Mouse (Mus musculus) forebrain, embryonic 10.5 days (tissue): ENCODE results near the gene Rpap1. TPM values are rescaled to one million over a fixed set of nuclear protein-coding genes. Genes with fewer than 3 reads are reported as not detected.
"Not testable (repeated sequence)": the region's sequence is repeated elsewhere in the genome, so short reads cannot be mapped to it uniquely, and the experiment has no call there.

Source experiments
- DNase-seq: peaks from one replicate; pipeline ENCODE4 v3.0.0-alpha.2; 2017; ENCODE audit warnings: low spot score; ENCODE audit errors: extremely low spot score
- H3K27ac ChIP-seq: fragments of 300-500 bp; sonication (generic); 2 replicates; pipeline ENCODE4 v1.5.1; 2016; ENCODE audit warnings: mild to moderate bottlenecking
- H3K27me3 ChIP-seq: fragments of 300-500 bp; sonication (generic); 2 replicates; pipeline ENCODE4 v1.6.1; 2016; ENCODE audit warnings: mild to moderate bottlenecking; ENCODE audit not compliant: poor library complexity, severe bottlenecking
- H3K36me3 ChIP-seq: fragments of 300-500 bp; sonication (generic); replicated peaks from 2 replicates; pipeline ENCODE4 v1.6.1; 2016; ENCODE audit warnings: mild to moderate bottlenecking, moderate library complexity
- H3K4me1 ChIP-seq: fragments of 300-500 bp; sonication (generic); 2 replicates; pipeline ENCODE4 v1.6.1; 2016
- H3K4me3 ChIP-seq: fragments of 300-500 bp; sonication (generic); 2 replicates; pipeline ENCODE4 v1.5.1; 2016; ENCODE audit warnings: mild to moderate bottlenecking, moderate library complexity
- H3K9me3 ChIP-seq: fragments of 300-500 bp; sonication (generic); 2 replicates; pipeline ENCODE4 v1.6.1; 2016; ENCODE audit warnings: mild to moderate bottlenecking, moderate library complexity
- WGBS: fragments of 180-500 bp; shearing (Covaris S2); methylation state at CpG from one replicate; pipeline ENCODE4 v1.1.7; 2016; 5-methylcytosine and 5-hydroxymethylcytosine counted together
- polyA plus RNA-seq: library from polyadenylated mRNA; unstranded; fragments of >200 nt; fragmentation: Nextera tagmentation; extraction: Ambion mirVana; gene quantifications from 2 replicates; pipeline ENCODE4 v1.2.1, GENCODE M21; 2016

Rpap1 gene
- polyA plus RNA-seq, 1 experiment from 2014 or later = 43.5 TPM

- H3K4me1 ChIP-seq = peaks cover 50% of the 10 kb centered on the region
- H3K27ac ChIP-seq = peak overlapping the region; percentile 90; the same call in 1 of the 2 replicates
- no peaks in the 10 kb centered on the region for H3K9me3 ChIP-seq
- DNase-seq = no peak
- H3K36me3 ChIP-seq = no peaks in the 10 kb centered on the region
- H3K27me3 ChIP-seq = peaks cover 93% of the 10 kb centered on the region
- WGBS = 9% methylated on average over 23 of the region's 31 CpGs
- H3K4me3 ChIP-seq = peak overlapping the region; percentile 68
These were observed 44.0 kb downstream of the Rpap1 start for GRCm38 (mm10) chr2:119743176-119743807.

- WGBS = under 1% methylated on average over 70 of the region's 70 CpGs
- Histone ChIP-seq H3K4me3 (peak overlapping the region; percentile 68), H3K36me3 (no peaks in the 10 kb centered on the region), H3K27ac (peak overlapping the region; percentile 90), H3K27me3 (peaks cover 92% of the 10 kb centered on the region), H3K9me3 (no peaks in the 10 kb centered on the region), H3K4me1 (peaks cover 50% of the 10 kb centered on the region)
- peak; percentile 58 for DNase-seq
These were observed 44.7 kb downstream of the Rpap1 start for GRCm38 (mm10) chr2:119742461-119743175.

GRCm38 (mm10) chr2:119741581-119742411, 45.5 kb downstream of the Rpap1 start, which contains the start of gene Itpka:
Gene Itpka, plus strand, starts transcription at chr2:119742337.
- Histone ChIP-seq H3K9me3 (no peaks in the 10 kb centered on the region), H3K4me3 (peak within 1 kb of the TSS; percentile 68), H3K27me3 (peaks cover 92% of the 10 kb centered on the region), H3K27ac (peak within 1 kb of the TSS; percentile 90), H3K36me3 (no peaks in the 10 kb centered on the region), H3K4me1 (peaks cover 56% of the 10 kb centered on the region)
- under 1% methylated on average over 49 of the region's 53 CpGs for WGBS
- DNase-seq = peak; percentile 80

DNA sequence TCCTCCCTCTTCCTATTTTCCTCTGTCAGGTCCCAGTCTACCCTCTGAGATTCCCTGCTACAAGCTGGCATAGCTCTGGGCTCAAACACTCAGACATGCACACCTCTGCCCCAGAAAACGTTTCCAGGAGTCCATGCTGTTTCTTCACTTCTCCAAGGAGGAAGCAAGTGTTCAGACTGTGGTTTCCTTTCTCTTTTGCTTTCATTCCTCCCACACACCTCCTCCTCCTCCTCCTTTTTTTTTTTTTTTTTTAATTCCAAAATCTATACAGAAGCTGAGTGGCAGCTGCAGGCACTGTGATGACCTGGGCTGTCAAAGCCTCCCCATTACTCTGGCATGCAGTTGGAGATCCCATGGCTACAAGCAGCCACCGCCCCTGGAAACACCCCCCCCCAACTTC, 46.8 kb downstream of the Rpap1 start:
- H3K4me3 ChIP-seq = peak overlapping the region; percentile 68; the same call in 1 of the 2 replicates
- no peaks in the 10 kb centered on the region for H3K9me3 ChIP-seq
- peaks cover 56% of the 10 kb centered on the region for H3K4me1 ChIP-seq
- peak overlapping the region; percentile 90; the same call in 1 of the 2 replicates for H3K27ac ChIP-seq
- WGBS = 15% methylated on average over 2 of the region's 2 CpGs
- DNase-seq = no peak
- H3K36me3 ChIP-seq = peaks cover 6% of the 10 kb centered on the region
- H3K27me3 ChIP-seq = peaks cover 87% of the 10 kb centered on the region

GRCm38 (mm10) chr2:119737124-119737523, 50.2 kb downstream of the Rpap1 start:
- Histone ChIP-seq H3K27me3 (peaks cover 54% of the 10 kb centered on the region), H3K27ac (no peak overlapping the region), H3K9me3 (no peaks in the 10 kb centered on the region), H3K36me3 (peaks cover 40% of the 10 kb centered on the region), H3K4me1 (peaks cover 25% of the 10 kb centered on the region), H3K4me3 (no peak overlapping the region)
- DNase-seq = no peak
- WGBS = 24% methylated on average over 12 of the region's 12 CpGs

GRCm38 (mm10) chr2:119730735-119731134, 56.6 kb downstream of the Rpap1 start:
- no peak for DNase-seq
- no peaks in the 10 kb centered on the region for H3K9me3 ChIP-seq
- H3K27me3 ChIP-seq = peaks cover 3% of the 10 kb centered on the region; the same call in 1 of the 2 replicates
- H3K36me3 ChIP-seq = peaks cover 99% of the 10 kb centered on the region
- no peak overlapping the region for H3K27ac ChIP-seq
- no peak overlapping the region for H3K4me3 ChIP-seq
- 94% methylated on average over 4 of the region's 4 CpGs for WGBS
- H3K4me1 ChIP-seq = no peaks in the 10 kb centered on the region

DNA sequence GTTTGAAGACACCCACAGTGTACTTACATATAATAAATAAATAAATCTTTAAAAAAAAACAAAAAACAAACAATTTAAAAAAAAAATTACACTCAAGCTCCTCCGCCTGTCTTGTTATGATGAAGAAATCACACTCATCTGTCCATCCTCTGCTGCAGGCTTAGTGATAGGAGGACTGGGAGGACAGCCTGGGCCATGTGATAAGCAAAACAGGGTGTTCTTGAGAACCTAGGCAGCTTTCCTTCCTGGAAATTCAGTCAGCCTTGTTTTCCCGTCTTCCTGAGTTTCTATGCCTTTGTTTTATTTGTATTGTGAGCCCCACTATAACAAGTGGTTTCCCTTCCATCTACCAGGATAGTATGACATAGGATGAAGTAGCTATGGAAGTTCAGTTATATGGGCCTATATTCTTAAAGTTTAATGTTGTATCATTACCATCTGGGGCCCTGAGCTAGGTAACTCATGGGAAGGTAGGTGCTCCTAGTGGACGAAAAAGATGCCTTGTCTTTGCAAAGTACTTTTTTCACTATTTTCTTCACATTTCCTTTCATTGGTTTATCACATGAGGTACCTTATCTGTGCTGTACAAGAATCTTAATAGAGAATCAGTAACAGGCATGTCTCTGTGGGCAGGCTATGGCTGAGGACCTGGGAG, 59.4 kb downstream of the Rpap1 start:
- Histone ChIP-seq H3K36me3 (peaks cover 96% of the 10 kb centered on the region), H3K4me3 (no peak overlapping the region), H3K9me3 (no peaks in the 10 kb centered on the region), H3K4me1 (no peaks in the 10 kb centered on the region), H3K27me3 (no peaks in the 10 kb centered on the region), H3K27ac (no peak overlapping the region)
- 90% methylated on average over 3 of the region's 3 CpGs for WGBS
- no peak for DNase-seq

DNA sequence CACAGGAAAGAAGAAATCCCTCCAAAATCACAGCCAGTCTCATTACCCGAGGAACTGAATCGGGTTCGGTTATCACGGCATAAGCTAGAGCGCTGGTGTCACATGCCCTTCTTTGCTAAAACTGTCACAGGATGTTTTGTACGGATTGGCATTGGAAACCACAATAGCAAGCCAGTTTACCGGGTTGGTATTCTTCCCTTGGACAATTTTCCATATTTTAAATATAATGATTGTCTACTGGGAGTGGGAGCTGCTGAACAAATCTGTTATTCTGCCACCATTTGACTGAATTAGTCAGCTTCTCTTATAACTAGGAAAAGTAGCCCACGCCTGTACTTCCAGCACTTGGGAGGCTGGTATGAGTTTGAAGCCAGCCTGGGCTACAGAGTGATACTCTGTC, 66.3 kb downstream of the Rpap1 start:
- Histone ChIP-seq H3K36me3 (peaks cover 95% of the 10 kb centered on the region), H3K4me1 (no peaks in the 10 kb centered on the region), H3K27me3 (no peaks in the 10 kb centered on the region), H3K27ac (no peak overlapping the region), H3K9me3 (no peaks in the 10 kb centered on the region), H3K4me3 (no peak overlapping the region)
- no peak for DNase-seq
- 96% methylated on average over 8 of the region's 8 CpGs for WGBS

- H3K27me3 ChIP-seq, H3K4me1 ChIP-seq, DNase-seq, H3K27ac ChIP-seq, H3K4me3 ChIP-seq, H3K9me3 ChIP-seq: not testable (repeated sequence)
- peaks cover 96% of the 10 kb centered on the region for H3K36me3 ChIP-seq
- 92% methylated on average over 2 of the region's 2 CpGs for WGBS
These were observed 71.5 kb downstream of the Rpap1 start for GRCm38 (mm10) chr2:119715868-119716267.

Other genes starting within 250 kb of the Rpap1 start
- 0.73 and 0.82 TPM in 2 replicates for gene Exd1, start 239.9 kb downstream of the Rpap1 start, polyA plus RNA-seq
- 50.6 and 51.5 TPM in 2 replicates for gene Chp1, start 239.8 kb downstream of the Rpap1 start, polyA plus RNA-seq
- gene Nusap1, start 169.2 kb downstream of the Rpap1 start, polyA plus RNA-seq = 98.4 and 100 TPM in 2 replicates
- gene Oip5, start 169.1 kb downstream of the Rpap1 start, polyA plus RNA-seq = 43.2 and 47.5 TPM in 2 replicates
- 50.5 and 53.9 TPM in 2 replicates for gene Ndufaf1, start 124.7 kb downstream of the Rpap1 start, polyA plus RNA-seq
- 56.5 and 61.8 TPM in 2 replicates for gene Rtf1, start 112.5 kb downstream of the Rpap1 start, polyA plus RNA-seq
- gene Itpka, start 45.2 kb downstream of the Rpap1 start, polyA plus RNA-seq = 1.2 and 1.8 TPM in 2 replicates
- 0.33 TPM in 1 of 2 replicates, not detected in the other for gene Ltk, start 27.1 kb downstream of the Rpap1 start, polyA plus RNA-seq
- gene Tyro3, start 10.2 kb upstream of the Rpap1 start, polyA plus RNA-seq = 27.0 and 27.6 TPM in 2 replicates
- gene Mga, start 109.7 kb upstream of the Rpap1 start, polyA plus RNA-seq = 29.1 and 30.1 TPM in 2 replicates
- 3.5 and 3.7 TPM in 2 replicates for gene Mapkbp1, start 185.2 kb upstream of the Rpap1 start, polyA plus RNA-seq
- gene Jmjd7, start 239.9 kb upstream of the Rpap1 start, polyA plus RNA-seq = 22.3 and 24.9 TPM in 2 replicates
- gene Gm28042, start 240.0 kb upstream of the Rpap1 start, polyA plus RNA-seq = 4.2 and 5.9 TPM in 2 replicates
- gene Pla2g4b, start 245.9 kb upstream of the Rpap1 start, polyA plus RNA-seq = 2.0 and 2.6 TPM in 2 replicates